Mouse (Mus musculus) lung, embryonic 14.5 days (tissue): ENCODE data around the gene Impdh1. TPM values are rescaled to one million over a fixed set of nuclear protein-coding genes. Genes with fewer than 3 reads are reported as not detected.

Experiments
- ATAC-seq: fragments of 200-750 bp; cut with Nextera tagmentation; 2 replicates; pipeline ENCODE4 v1.8.0; 2017; ENCODE audit warnings: mild to moderate bottlenecking, moderate TSS enrichment, moderate library complexity; ENCODE audit not compliant: insufficient read depth
- DNase-seq: peaks from one replicate; pipeline ENCODE4 v3.0.0-alpha.2; 2015
- H3K27ac ChIP-seq: fragments of 300-500 bp; sonication (generic); 2 replicates; pipeline ENCODE4 v1.5.1; 2014; ENCODE audit warnings: low read depth, mild to moderate bottlenecking, moderate library complexity
- H3K27me3 ChIP-seq: fragments of 300-500 bp; sonication (generic); 2 replicates; pipeline ENCODE4 v1.6.1; 2014; ENCODE audit warnings: low read length, control low read depth; ENCODE audit not compliant: insufficient read depth
- H3K36me3 ChIP-seq: fragments of 300-500 bp; sonication (generic); 2 replicates; pipeline ENCODE4 v1.6.1; 2014; ENCODE audit warnings: control low read depth; ENCODE audit not compliant: insufficient read depth
- H3K4me1 ChIP-seq: fragments of 300-500 bp; sonication (generic); 2 replicates; pipeline ENCODE4 v1.6.1; 2014; ENCODE audit warnings: antibody characterized with exemption, control low read depth; ENCODE audit not compliant: insufficient read depth
- H3K4me2 ChIP-seq: fragments of 300-500 bp; sonication (generic); 2 replicates; pipeline ENCODE4 v1.6.1; 2014; ENCODE audit warnings: mild to moderate bottlenecking
- H3K4me3 ChIP-seq: fragments of 300-500 bp; sonication (generic); 2 replicates; pipeline ENCODE4 v1.5.1; 2014; ENCODE audit warnings: low read depth, low read length
- H3K9ac ChIP-seq: fragments of 300-500 bp; sonication (generic); 2 replicates; pipeline ENCODE4 v1.6.1; 2014
- H3K9me3 ChIP-seq: fragments of 300-500 bp; sonication (generic); 2 replicates; pipeline ENCODE4 v1.6.1; 2016; ENCODE audit warnings: low read depth, low read length, control low read depth
- CTCF ChIP-seq: IDR thresholded peaks from 2 replicates; pipeline ENCODE4 v1.5.1; 2016; ENCODE audit warnings: antibody characterized with exemption, low read depth
- WGBS: fragments of 180-500 bp; shearing (Covaris S2); extraction: QIAGEN DNeasy Blood & Tissue Kit; methylation state at CpG from one replicate; pipeline ENCODE4 v1.1.7; 2014; 5-methylcytosine and 5-hydroxymethylcytosine counted together
- polyA plus RNA-seq: library from polyadenylated mRNA; unstranded; fragments of >200 nt; fragmentation: Nextera tagmentation; extraction: Ambion mirVana; gene quantifications from 2 replicates; pipeline ENCODE4 v1.2.1, GENCODE M21; 2014

The Impdh1 gene
- polyA plus RNA-seq, 1 experiment from 2014 or later: 51.6 TPM

DNA sequence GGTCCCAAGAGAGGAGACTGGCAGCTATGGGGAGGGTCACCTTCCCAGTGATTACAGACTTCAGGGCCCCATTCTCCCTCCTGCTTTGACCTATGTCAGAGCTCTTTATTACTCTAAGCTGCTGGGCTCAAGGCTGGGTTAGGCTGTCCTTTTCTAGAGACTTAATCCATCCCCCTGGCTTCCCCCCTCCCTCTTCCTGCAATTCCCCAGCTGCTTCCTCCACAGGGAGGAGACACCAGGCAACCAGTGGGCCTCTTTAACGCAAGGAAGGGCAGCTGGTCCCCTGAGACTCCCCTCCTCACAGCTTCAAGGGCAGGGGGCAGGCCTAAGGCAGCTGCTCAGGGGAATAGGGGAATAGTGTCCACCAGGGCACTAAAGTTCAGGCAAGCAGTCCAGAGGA is 1.9 kb downstream of the Impdh1 start:
- H3K9ac ChIP-seq: no peak overlapping the region
- no peaks in the 10 kb centered on the region for H3K36me3 ChIP-seq
- ATAC-seq (no peak), DNase-seq (peak; percentile 51)
- H3K4me1 ChIP-seq: peaks cover 5% of the 10 kb centered on the region
- TF ChIP-seq CTCF: 0 out of 2 replicates have a peak, but pooled peaks have one; percentile 11
- no peak overlapping the region for H3K27ac ChIP-seq
- WGBS: 5% methylated on average over 1 of the region's 1 CpGs
- H3K4me2 ChIP-seq: no peak overlapping the region
- no peak overlapping the region for H3K4me3 ChIP-seq
- peaks cover 14% of the 10 kb centered on the region; the same call in 1 of the 2 replicates for H3K27me3 ChIP-seq
- no peaks in the 10 kb centered on the region for H3K9me3 ChIP-seq

DNA sequence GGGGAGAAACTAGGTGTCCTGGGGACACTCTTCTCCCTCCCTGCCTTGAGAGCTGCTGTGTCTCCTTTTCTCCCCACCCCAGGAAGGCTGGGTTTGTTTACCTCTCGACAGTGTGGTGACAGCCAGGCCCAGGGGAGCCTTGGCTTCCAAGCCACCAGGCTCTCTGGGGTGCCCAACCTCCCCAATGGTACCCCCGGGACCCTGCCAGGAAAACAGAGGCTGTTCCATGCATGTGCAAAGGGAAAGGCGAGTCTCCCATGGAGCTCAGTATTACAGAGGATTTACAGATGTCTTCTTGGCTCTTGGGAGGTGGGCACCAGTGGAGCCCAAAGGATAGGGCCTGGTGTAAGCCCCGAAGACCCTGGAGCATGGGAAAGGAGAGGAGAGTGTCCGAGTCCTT is 2.7 kb downstream of the Impdh1 start:
- WGBS: 57% methylated on average over 5 of the region's 5 CpGs
- ATAC-seq: no peak
- Histone ChIP-seq H3K9me3 (no peaks in the 10 kb centered on the region), H3K4me1 (peaks cover 5% of the 10 kb centered on the region), H3K4me3 (no peak overlapping the region), H3K36me3 (no peaks in the 10 kb centered on the region), H3K27ac (no peak overlapping the region), H3K9ac (no peak overlapping the region), H3K27me3 (peaks cover 14% of the 10 kb centered on the region; the same call in 1 of the 2 replicates), H3K4me2 (no peak overlapping the region)
- TF ChIP-seq CTCF: no peak
- no peak for DNase-seq

DNA sequence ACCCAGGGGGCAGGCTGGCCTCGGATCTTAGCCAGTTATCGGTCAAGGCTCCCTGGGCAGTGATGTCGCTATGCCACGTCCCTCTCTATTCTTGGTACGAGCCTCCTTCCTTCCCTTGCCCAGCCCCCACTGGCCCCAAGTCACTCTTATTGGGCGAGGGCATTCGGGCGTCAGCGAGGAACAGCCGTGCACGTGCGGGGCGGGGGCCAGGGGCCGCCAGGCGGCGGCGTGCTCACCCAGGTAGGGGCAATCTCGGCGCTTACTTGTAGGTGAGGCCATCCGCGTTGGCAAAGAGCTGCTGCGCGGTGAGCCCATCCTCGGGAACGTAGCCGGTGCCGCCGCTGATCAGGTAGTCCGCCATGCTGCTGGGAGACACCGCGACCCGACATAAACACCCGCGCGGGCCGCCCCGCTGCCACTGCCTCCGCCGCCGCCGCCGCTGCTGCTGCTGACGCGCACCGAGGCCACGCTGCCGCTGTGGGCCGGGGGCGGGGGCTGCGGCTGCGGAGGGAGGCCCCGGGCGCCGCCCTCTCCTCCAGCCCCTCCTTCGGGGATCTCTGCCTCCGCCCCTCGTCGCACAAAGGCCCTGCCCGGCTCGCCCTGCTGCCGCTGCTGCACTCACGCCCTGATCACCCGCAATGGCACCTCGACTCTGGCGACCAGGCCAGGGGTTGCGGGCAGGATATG is 4.2 kb downstream of the Impdh1 start:
- under 1% methylated on average over 57 of the region's 66 CpGs for WGBS
- Histone ChIP-seq H3K27ac (peak overlapping the region; percentile 64; the same call in 1 of the 2 replicates), H3K27me3 (peaks cover 14% of the 10 kb centered on the region; the same call in 1 of the 2 replicates), H3K9me3 (no peaks in the 10 kb centered on the region), H3K4me1 (peaks cover 5% of the 10 kb centered on the region), H3K4me3 (peak overlapping the region; percentile 71), H3K9ac (peak overlapping the region; percentile 69), H3K4me2 (peak overlapping the region; percentile 88), H3K36me3 (peaks cover under 1% of the 10 kb centered on the region; the same call in 1 of the 2 replicates)
- ATAC-seq: peak; percentile 81
- DNase-seq: peak; percentile 91
- TF ChIP-seq CTCF: peak; percentile 11; the same call in 1 of the 2 replicates

DNA sequence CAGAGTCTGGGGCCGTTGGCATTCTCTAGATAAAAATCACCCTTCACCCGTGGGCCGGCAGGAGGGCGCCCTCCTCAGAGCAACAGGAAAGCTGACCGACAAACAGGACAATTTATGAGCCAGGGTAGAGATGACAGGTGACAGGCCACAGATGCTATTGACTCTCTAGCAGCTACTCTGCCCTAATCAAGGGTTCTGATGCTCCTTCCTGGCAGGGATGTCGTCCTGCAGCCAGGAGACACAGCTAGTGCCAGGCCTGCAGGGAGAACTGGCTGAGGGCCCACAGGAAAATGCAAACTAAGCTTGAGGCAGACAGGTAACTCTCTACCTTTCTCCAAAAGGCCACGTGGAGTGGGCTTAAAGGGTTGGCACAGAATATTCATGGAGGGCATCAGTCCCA is 5.0 kb downstream of the Impdh1 start:
- DNase-seq (no peak), ATAC-seq (no peak)
- Histone ChIP-seq H3K27me3 (peaks cover 14% of the 10 kb centered on the region; the same call in 1 of the 2 replicates), H3K4me3 (peak overlapping the region; percentile 71), H3K4me1 (peaks cover 5% of the 10 kb centered on the region), H3K9me3 (no peaks in the 10 kb centered on the region), H3K4me2 (peak overlapping the region; percentile 88), H3K9ac (peak overlapping the region; percentile 69), H3K36me3 (peaks cover 6% of the 10 kb centered on the region; the same call in 1 of the 2 replicates), H3K27ac (no peak overlapping the region)
- 0 out of 2 replicates have a peak, but pooled peaks have one; percentile 5 for TF ChIP-seq CTCF
- WGBS: 6% methylated on average over 7 of the region's 7 CpGs

DNA sequence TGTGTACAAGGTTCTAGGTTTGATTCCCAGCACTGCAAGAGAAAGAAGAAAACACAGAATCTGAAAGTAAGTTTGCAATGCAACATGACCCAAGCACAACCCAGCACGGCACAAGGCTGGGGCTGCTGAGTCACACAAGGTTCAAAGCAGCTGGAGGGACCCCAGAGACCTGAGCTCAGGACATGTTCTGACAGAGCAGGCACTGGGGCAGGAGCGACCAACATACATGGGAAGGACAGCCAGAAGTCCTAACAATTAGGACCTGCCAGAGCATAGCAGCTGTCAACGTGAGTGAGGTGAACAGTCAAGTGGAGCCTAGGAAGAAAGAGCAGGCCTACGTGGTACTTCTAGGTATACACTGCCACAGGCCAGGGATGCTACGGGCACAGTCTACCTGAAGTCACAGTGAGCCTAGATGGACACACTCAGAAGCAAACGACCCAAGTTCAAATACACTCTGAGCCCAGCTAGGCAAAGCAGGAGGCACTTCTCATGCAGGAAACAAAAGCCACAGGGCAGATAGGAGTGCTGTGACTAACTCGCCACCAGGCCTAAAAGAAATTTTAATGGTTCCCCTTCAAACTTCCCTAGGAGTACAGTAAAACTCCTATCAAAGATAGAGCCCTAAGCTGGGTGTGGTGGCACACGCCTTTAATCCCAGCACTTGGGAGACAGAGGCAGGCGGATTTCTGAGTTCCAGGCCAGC is 5.8 kb downstream of the Impdh1 start:
- no peak overlapping the region for H3K9ac ChIP-seq
- no peak for TF ChIP-seq CTCF
- WGBS: 73% methylated on average over 9 of the region's 9 CpGs
- peaks cover 5% of the 10 kb centered on the region for H3K4me1 ChIP-seq
- peaks cover 10% of the 10 kb centered on the region; the same call in 1 of the 2 replicates for H3K36me3 ChIP-seq
- no peak overlapping the region for H3K27ac ChIP-seq
- peaks cover 7% of the 10 kb centered on the region; the same call in 1 of the 2 replicates for H3K27me3 ChIP-seq
- DNase-seq: no peak
- no peak for ATAC-seq
- no peaks in the 10 kb centered on the region for H3K9me3 ChIP-seq
- H3K4me3 ChIP-seq: no peak overlapping the region
- peak overlapping the region; percentile 88; the same call in 1 of the 2 replicates for H3K4me2 ChIP-seq

DNA sequence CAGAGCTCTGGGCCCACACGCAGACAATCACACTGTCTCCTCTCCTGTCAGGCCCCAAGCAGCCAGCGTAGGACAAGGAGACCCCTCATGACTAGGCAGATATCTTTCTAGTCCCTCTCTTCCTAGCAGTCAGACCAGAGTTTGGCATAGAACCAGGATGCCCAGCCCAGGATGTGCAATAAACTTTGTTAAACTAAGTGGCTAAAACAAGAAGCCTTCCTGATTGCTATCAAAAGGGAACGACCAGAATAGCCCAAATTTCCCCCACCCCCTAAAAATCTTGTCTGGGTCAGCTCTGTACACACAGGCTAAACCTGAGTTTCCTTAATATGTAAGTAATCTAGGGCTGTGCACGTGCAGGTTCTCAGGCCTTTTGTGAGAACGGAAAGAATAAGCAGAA is 8.0 kb downstream of the Impdh1 start:
- ATAC-seq (no peak), DNase-seq (no peak)
- no peak for TF ChIP-seq CTCF
- no peaks in the 10 kb centered on the region for H3K9me3 ChIP-seq
- H3K4me3 ChIP-seq: no peak overlapping the region
- no peaks in the 10 kb centered on the region for H3K27me3 ChIP-seq
- peaks cover 5% of the 10 kb centered on the region for H3K4me1 ChIP-seq
- whole genome bisulfite sequencing: 79% methylated on average over 5 of the region's 5 CpGs
- no peak overlapping the region for H3K9ac ChIP-seq
- H3K4me2 ChIP-seq: no peak overlapping the region
- no peak overlapping the region for H3K27ac ChIP-seq
- peaks cover 29% of the 10 kb centered on the region; the same call in 1 of the 2 replicates for H3K36me3 ChIP-seq

DNA sequence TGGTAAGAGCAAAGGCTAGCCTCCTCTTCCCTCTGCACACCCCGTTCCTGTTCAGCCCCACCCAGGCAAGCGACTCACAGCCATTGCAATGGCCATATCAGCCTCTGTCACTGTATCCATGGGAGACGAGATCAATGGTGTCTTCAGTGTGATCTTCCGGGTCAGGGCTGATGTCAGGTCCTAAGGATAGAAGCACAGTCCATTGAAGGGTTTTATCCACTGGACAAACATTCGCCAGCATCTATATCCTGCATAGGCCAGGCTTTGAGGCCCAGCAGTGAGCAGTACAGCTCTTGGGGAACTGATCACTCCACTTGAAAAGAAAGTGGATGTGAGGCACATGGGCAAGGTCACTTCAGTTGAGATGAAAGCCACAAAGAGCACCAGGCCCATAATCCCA is 9.1 kb downstream of the Impdh1 start:
- ATAC-seq (no peak), DNase-seq (no peak)
- no peak overlapping the region for H3K4me3 ChIP-seq
- no peak for TF ChIP-seq CTCF
- H3K36me3 ChIP-seq: peaks cover 30% of the 10 kb centered on the region; the same call in 1 of the 2 replicates
- peaks cover 5% of the 10 kb centered on the region for H3K4me1 ChIP-seq
- WGBS: 87% methylated on average over 5 of the region's 5 CpGs
- H3K4me2 ChIP-seq: no peak overlapping the region
- no peak overlapping the region for H3K9ac ChIP-seq
- H3K27ac ChIP-seq: no peak overlapping the region
- no peaks in the 10 kb centered on the region for H3K27me3 ChIP-seq
- H3K9me3 ChIP-seq: no peaks in the 10 kb centered on the region
